8 mouse cellular contexts compared by ENCODE assay signal in genomic region chr14:101653581-101654525, GRCm38 (mm10). TPM values are rescaled to one million over a fixed set of nuclear protein-coding genes. Genes with fewer than 3 reads are reported as not detected.
DNase-seq lines count a peak whose midpoint lies in the region; ATAC-seq lines count a peak whose summit lies in the region.

Uchl3 (plus strand) TSS chr14:101653967.

- no peaks in the 10 kb centered on the region for H3K27me3 ChIP-seq in hindbrain, embryonic 16.5 days (replicated peaks; ENCODE audit: control insufficient read depth, insufficient read depth, low read length)

- peaks cover 23% of the 10 kb centered on the region; the same call in 1 of the 2 replicates for H3K79me2 ChIP-seq in macrophage (ENCODE audit: inconsistent target)

- peak within 1 kb of the TSS; percentile 65 for H3K4me3 ChIP-seq in hindbrain, embryonic 16.5 days (ENCODE audit: low read length)
- H3K4me3 ChIP-seq in macrophage (ENCODE audit: inconsistent target) = peak within 1 kb of the TSS; percentile 53

- peak within 1 kb of the TSS; percentile 81 for H3K4me2 ChIP-seq in hindbrain, embryonic 16.5 days (ENCODE audit: low read length)

- H3K27ac ChIP-seq in hindbrain, embryonic 16.5 days (ENCODE audit: low read depth, low read length) = peak within 1 kb of the TSS; percentile 78
- H3K27ac ChIP-seq in macrophage = peak within 1 kb of the TSS; percentile 93

- ATAC-seq in hindbrain, embryonic 16.5 days = peak; percentile 93

- DNase-seq in T-cell, adult 2 months (ENCODE audit: low spot score) = peak; percentile 92
- peak; percentile 99 to 100 for DNase-seq in cerebellum, postnatal 36 days
- peak; percentile 97 for DNase-seq in gastrocnemius, adult 18-20 months (ENCODE audit: low spot score)
- peak; percentile 97 to 100 for DNase-seq in left cerebral cortex, adult 18-20 months (ENCODE audit: low spot score in 2 of 2)
- peak; percentile 93 for DNase-seq in right cerebral cortex, adult 18-20 months
- peak; percentile 96 for DNase-seq in urinary bladder, postnatal 10 days (ENCODE audit: low spot score)

- H3K4me1 ChIP-seq in hindbrain, embryonic 16.5 days (ENCODE audit: control insufficient read depth, insufficient read depth, low read depth, low read length) = peaks cover 6% of the 10 kb centered on the region; the same call in 1 of the 2 replicates

- no peaks in the 10 kb centered on the region for H3K36me3 ChIP-seq in hindbrain, embryonic 16.5 days (ENCODE audit: control insufficient read depth, insufficient read depth, low read length)
- H3K36me3 ChIP-seq in macrophage (ENCODE audit: inconsistent target) = no peaks in the 10 kb centered on the region

- H3K9me3 ChIP-seq in hindbrain, embryonic 16.5 days (ENCODE audit: control insufficient read depth, low read length) = no peaks in the 10 kb centered on the region

- peak within 1 kb of the TSS; percentile 90 for H3K9ac ChIP-seq in hindbrain, embryonic 16.5 days (ENCODE audit: low read depth, low read length)

- WGBS in hindbrain, embryonic 16.5 days = under 1% methylated on average over 67 of the region's 81 CpGs
- WGBS in macrophage (ENCODE audit: missing documents) = under 1% methylated on average over 79 of the region's 81 CpGs

RNA-seq across cellular contexts. Expression of gene Uchl3, which starts in this region (rescaled TPM):
- 10 to 100 TPM; 29.8 to 30.0 TPM for total RNA-seq in gastrocnemius, adult 18-20 months (2021)
- polyA plus RNA-seq in hindbrain, embryonic 16.5 days (2015; fragmentation: Nextera tagmentation; extraction: Ambion mirVana) = 243 and 258 TPM in 2 replicates
- total RNA-seq in left cerebral cortex, adult 18-20 months (2021) = 10 to 100 TPM; 40.8 to 43.7 TPM
- total RNA-seq in macrophage (2018; cell fraction: chromatin; rRNA removed) = 10 to 100 TPM in 7 of 26 experiments, 1 to 10 TPM in 17, under 1 TPM in 2; 0.68 to 19.2 (median 7.5) TPM
- total RNA-seq in macrophage (2018; cell fraction: cytosol; rRNA removed) = 10 to 100 TPM; 14.8 to 30.2 (median 19.8) TPM
- total RNA-seq in macrophage (2018; cell fraction: nucleus; rRNA removed) = 10 to 100 TPM in 8 of 26 experiments, 1 to 10 TPM in 18; 1.5 to 24.0 (median 5.2) TPM
- polyA plus RNA-seq in macrophage (2018) = 19.8 to 50.9 TPM (median 43.5 TPM) in 3 replicates

Comparison
In these comparisons a context has a peak if more than half of its experiments do, and no peak if none do; other contexts are left out.
1. Peak in every context shown above with its lines: DNase-seq, ATAC-seq, H3K4me3 ChIP-seq and H3K27ac ChIP-seq.